Mouse (Mus musculus) forelimb bud, embryonic 11.5 days (tissue): ENCODE results near the gene Olfr1018.

Source experiments
- DNase-seq: peaks from one replicate; pipeline ENCODE4 v3.0.0-alpha.2; 2012; ENCODE audit warnings: low read depth, low spot score

Gene Olfr1018

GRCm38 (mm10) chr2:85818179-85818578, at the start of gene Olfr1018:
TSS of gene Olfr1018 (plus strand) at chr2:85818479.
- DNase-seq: no peak

GRCm38 (mm10) chr2:85772413-85772812, 45.9 kb upstream of the Olfr1018 start, which contains the start of gene Olfr1014:
TSS of gene Olfr1014 (plus strand) at chr2:85772713.
- DNase-seq: no peak

DNA sequence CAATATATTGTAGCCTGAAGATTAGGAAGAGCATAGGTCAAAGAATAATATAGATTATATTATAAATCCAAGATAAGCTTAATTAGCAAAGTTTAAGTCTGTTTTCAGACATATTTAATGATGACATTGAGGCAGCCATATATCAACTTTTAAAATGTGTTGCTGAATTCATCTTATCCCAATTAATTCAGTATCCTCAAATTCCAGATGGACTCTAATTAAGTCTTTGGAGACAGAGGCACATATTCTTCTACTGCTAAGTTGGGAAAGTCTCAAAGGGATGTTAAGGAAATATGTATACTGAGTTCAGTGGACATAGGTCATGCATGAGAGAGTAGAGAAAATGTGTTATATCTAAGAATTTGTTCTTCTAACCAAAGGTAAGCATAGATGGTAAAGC, 36.6 kb upstream of the Olfr1018 start, which contains the start of gene Olfr1015:
Gene Olfr1015 (plus strand): TSS at position 301 of the 400 bp plus-strand sequence.
- no peak for DNase-seq

DNA sequence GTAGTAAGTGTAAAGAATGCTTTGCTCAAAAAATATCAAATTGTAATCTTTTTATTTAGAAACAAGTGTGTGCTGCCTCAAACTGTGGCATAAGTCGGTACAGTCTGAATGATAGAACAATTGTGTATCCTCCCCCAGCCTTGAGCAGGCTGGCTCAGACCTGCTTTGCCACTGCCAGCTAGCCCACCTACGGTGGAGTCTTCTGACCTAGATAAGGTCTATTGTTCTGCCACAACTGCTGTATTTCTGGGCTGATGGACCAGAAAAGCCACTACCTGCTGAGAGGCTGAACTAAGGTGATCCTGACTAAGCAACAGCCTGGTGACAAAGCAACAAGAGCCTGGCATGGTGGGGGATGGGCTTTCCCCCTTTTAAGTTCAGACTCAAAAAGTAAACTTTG, 25.9 kb upstream of the Olfr1018 start:
- no peak for DNase-seq

GRCm38 (mm10) chr2:85802444-85802843, 15.8 kb upstream of the Olfr1018 start, which contains the start of gene Olfr1016:
TSS of gene Olfr1016 (minus strand) at chr2:85802544.
- no peak for DNase-seq

GRCm38 (mm10) chr2:85804501-85804900, 13.8 kb upstream of the Olfr1018 start:
- DNase-seq: peak; percentile 13

DNA sequence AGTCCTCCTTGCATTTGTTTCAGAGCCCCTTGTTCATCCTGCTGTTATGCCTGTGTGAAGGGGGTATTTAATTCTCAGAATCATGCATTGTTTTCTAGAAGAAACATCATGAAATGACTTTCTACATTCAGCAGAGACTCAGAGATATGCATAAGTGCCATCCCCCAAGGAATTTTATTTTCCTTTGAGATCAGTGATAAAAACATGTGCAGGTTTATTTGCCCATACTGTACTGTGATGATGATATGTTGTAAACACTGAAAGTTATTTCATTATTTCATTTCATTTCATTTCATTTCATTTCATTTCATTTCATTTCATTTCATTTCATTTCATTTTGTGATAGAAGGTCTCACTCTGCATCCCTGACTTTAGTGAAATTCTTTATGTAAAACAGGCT, 27.1 kb downstream of the Olfr1018 start, which contains the start of gene Olfr1019:
Gene Olfr1019 (minus strand): TSS at position 101 of the 400 bp plus-strand sequence.
- no peak for DNase-seq

DNA sequence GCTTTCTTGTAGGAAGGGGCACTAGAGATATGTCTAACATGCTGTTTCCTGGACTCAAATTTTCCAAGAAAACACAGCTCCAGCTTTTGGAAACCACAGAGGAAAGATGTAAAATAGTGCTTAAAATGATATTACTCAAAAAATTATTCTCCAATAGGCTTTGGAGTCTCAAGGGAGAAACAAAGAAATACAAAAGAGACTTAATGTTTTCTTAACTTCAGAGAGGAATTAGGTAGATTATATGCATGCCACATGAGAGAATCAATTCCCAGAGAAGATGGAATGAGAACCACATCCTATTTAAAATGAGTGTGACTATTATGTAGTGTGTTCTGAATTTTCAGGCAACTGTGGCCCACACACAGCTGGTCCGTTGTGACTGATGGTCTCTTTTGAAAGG, 28.5 kb downstream of the Olfr1018 start, which contains the start of gene Olfr1020:
Gene Olfr1020 (plus strand): TSS at position 301 of the 400 bp plus-strand sequence.
- no peak for DNase-seq

DNA sequence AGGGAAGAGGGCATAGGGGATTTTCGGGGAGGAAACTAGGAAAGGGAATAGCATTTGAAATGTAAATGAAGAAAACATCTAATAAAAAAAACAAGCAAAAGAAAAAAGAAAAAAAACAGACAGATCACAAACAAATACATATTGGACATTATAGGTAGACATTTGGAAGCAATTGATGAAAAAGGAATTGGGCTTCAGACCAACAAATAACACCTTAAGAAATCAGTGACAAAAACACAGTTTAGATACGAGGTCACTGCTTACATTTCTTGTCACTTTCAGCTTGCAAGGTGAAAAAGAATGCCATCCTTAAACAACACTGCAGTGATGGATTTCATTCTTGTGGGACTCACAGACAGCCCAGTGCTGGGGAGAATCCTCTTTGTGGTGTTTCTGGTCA, 50.0 kb downstream of the Olfr1018 start, which contains the start of gene Olfr1022:
Gene Olfr1022 (plus strand): TSS at position 301 of the 400 bp plus-strand sequence.
- no peak for DNase-seq
